Mouse (Mus musculus): ENCODE results near the gene Pparg.

DNA sequence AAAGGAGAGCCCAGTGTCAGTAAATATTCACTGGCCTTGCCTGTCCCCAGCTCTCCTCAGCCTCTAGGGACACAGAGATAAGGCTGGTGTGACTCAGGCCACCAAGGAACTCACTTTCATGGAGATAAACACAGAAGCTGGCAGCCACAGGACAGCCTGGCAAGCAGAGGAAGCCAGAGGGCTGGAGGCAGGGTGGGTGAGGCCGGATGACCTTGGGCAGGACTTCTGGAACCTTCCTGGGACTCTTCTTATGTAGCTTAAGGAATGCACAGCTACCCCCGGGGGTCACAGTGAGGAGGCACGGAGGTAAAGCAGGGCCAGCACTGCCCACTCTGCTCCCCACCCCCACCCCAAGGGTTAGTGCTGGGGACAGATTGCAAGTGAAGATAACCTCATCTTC is 140.4 kb downstream of the Pparg start:
- no peak for TF ChIP-seq CTCF (IDR thresholded peaks at IDR 0.05; ENCODE audit: insufficient read depth, low read depth, low read length)
- TF ChIP-seq POLR2A (IDR thresholded peaks at IDR 0.05; ENCODE audit: insufficient read depth, low read depth, low read length), result no peak
